Mouse (Mus musculus) adrenal gland, adult (tissue): ENCODE measurements around the gene Gm5797.
A peak's percentile ranks its signal among the peaks of the same experiment; 100 is the strongest.
"Not testable (repeated sequence)": the region's sequence is repeated elsewhere in the genome, so short reads cannot be mapped to it uniquely, and the experiment has no call there.

Source experiments
- DNase-seq, 2 experiments: peaks; one replicate each; pipeline ENCODE4 v3.0.0; 2022 to 2023; ENCODE audit warnings: low spot score in 1 of 2; ENCODE audit not compliant: inconsistent age in 2 of 2

The Gm5797 gene

DNA sequence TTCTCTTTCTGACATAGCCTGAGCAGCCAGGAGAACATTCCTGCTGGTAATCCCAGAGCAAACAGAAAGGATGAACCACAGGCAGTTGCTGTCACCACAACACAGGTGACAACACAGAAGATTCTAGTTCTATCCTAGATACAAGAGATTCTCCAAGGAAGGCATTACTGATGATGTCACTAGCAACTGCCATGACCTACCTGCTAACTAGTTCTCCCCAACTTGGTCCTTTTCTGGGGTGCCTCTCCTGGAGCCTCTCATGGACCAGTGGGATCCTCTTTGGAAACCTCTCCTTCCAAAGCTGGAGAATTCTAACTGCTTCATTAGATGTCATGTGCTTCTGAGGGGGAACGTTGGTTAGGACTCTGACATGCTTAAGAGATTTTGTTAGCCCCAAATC lies at the start of gene Gm5797:
TSS of gene Gm5797 (minus strand) at position 101 of the 400 bp plus-strand sequence.
- not testable (repeated sequence) for DNase-seq

DNA sequence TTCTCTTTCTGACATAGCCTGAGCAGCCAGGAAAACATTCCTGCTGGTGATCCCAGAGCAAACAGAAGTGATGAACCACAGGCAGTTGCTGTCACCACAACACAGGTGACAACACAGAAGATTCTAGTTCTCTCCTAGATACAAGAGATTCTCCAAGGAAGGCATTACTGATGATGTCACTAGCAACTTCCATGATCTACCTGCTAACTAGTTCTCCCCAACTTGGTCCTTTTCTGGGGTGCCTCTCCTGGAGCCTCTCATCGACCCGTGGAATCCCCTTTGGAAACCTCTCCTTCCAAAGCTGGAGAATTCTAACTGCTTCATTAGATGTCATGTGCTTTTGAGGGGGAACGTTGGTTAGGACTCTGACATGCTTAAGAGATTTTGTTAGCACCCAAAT lies 32.8 kb upstream of the Gm5797 start, which contains the start of gene Gm8374:
TSS of gene Gm8374 (minus strand) at position 101 of the 400 bp plus-strand sequence.
- DNase-seq: not testable (repeated sequence)

DNA sequence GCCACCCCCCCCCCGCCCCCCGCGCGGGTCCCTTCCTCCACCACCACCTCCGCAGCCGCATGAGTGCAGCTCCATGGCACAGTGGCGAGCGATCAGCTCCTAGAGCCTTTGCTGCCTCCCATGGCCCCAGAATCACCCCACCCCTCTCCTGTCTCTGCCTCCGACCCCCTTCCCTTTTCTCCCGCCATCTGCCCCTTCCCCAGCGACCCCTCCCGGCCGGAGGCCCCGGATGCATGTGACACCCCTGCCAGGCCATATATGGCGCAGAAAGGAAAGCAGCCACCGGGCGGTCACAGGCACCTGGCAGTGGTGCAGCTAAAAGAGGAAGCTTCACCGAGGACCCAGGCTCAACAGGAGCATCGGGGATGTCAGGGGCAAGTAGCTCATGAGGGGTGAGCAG lies 17.1 kb downstream of the Gm5797 start:
- peak; percentile 3 to 27 for DNase-seq

DNA sequence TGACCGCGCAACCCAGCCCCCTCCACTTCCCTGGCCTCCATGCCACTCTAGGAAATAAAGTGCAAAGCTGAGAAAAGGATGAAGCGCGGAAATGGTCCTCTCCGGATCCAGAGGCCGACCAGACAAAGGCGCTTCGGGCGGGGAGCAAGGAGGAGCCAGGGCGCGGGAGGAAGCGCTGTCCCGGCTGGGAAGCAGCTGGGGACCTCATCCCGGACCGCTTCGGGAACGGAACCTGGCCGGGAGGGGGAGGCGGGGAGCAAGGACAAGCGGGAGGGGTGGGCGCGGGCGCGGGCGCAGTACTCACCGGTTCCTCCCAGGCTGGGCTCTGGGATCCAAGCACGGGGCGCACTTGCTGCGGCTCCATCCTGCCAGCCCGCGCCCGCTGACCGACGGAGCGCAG lies 17.5 kb downstream of the Gm5797 start, which contains the start of gene Gm3739:
TSS of gene Gm3739 (minus strand) at position 389 of the 400 bp plus-strand sequence.
- peak; percentile 6 to 34 for DNase-seq
